Mouse (Mus musculus) Patski (cell line): ENCODE data around the gene Agtrap. TPM values are rescaled to one million over a fixed set of nuclear protein-coding genes. Genes with fewer than 3 reads are reported as not detected.

Source experiments
- ATAC-seq: fragments of 100-300 bp; one replicate; pipeline ENCODE4 v1.8.0; 2021
- CTCF ChIA-PET: fragments of 350-600 bp; sonication (Branson Sonifier 250); formaldehyde crosslinking; loops from one replicate; lab custom pipeline; 2022; ENCODE audit warnings: inconsistent platforms; lab: Charles Lee
- POLR2A ChIA-PET: fragments of 350-600 bp; sonication (Branson Sonifier 250); formaldehyde crosslinking; loops from one replicate; lab custom pipeline; 2022; ENCODE audit warnings: antibody characterized with exemption, inconsistent platforms; lab: Charles Lee
- DNase-seq: peaks from one replicate; pipeline ENCODE4 v3.0.0-alpha.2; 2011; ENCODE audit warnings: low read depth, low spot score
- H3K27me3 ChIP-seq: fragments of 371-371 bp; one replicate; pipeline ENCODE4 v1.5.1; 2021
- CTCF ChIP-seq: fragments of 100-300 bp; IDR thresholded peaks from one replicate; pipeline ENCODE4 v1.5.1; 2021
- in situ Hi-C: fragments of 300-500 bp; cut with MboI; formaldehyde crosslinking; loops from 3 replicates; pipeline ENCODE4 v1.11.1; 2018; ENCODE audit warnings: low pct_unique_long_range_greater_than_20kb, mixed read lengths
- polyA plus RNA-seq: library from polyadenylated mRNA; unstranded; gene quantifications from one replicate; pipeline ENCODE4 v1.2.3, GENCODE M21; 2021

Agtrap gene
- polyA plus RNA-seq, 1 experiment from 2014 or later, result 23.8 TPM

GRCm38 (mm10) chr4:148040029-148040830 is 47.6 kb downstream of the Agtrap start:
- in situ Hi-C loops, result no loop called here
- H3K27me3 ChIP-seq, result no peaks in the 10 kb centered on the region
- no peak for TF ChIP-seq CTCF
- DNase-seq (no peak), ATAC-seq (no peak)
- ChIA-PET CTCF (interaction anchor here (0.8 to 1.6 kb wide), 5 partner anchors 11 to 80 kb away, joined by 3 to 4 read pairs (median 4); no protein-coding TSS in a partner anchor), POLR2A (interaction anchor here (1.0 kb wide), 1 partner anchor 19 kb away, joined by 3 read pairs; no protein-coding TSS in a partner anchor)

GRCm38 (mm10) chr4:148039254-148040028 is 48.4 kb downstream of the Agtrap start:
- in situ Hi-C loops, result no loop called here
- no peak for DNase-seq

GRCm38 (mm10) chr4:148038600-148039253 is 49.1 kb downstream of the Agtrap start, which contains the start of the genes Clcn6 and Mthfr:
Clcn6 (minus strand) TSS chr4:148038821.
Mthfr (plus strand) TSS chr4:148039077.
- POLR2A ChIA-PET, result interaction anchor here (1.1 kb wide), 1 partner anchor 14 kb away, joined by 3 read pairs; no protein-coding TSS in a partner anchor

More at GRCm38 (mm10) chr4:148039254-148040028, 48.4 kb downstream of the Agtrap start:
- no peak for TF ChIP-seq CTCF
- CTCF ChIA-PET, result interaction anchor here (0.8 to 1.6 kb wide), 3 partner anchors 21 to 79 kb away, joined by 3 to 4 read pairs (median 4); no protein-coding TSS in a partner anchor
- POLR2A ChIA-PET, result interaction anchor here (1.0 to 1.1 kb wide), 2 partner anchors 15 to 19 kb away, joined by 3 read pairs; no protein-coding TSS in a partner anchor
- ATAC-seq, result peak; percentile 5
- no peaks in the 10 kb centered on the region for H3K27me3 ChIP-seq

GRCm38 (mm10) chr4:148038079-148038599 is 49.7 kb downstream of the Agtrap start:
- no peaks in the 10 kb centered on the region for H3K27me3 ChIP-seq
- CTCF ChIA-PET, result interaction anchor here (1.6 to 1.9 kb wide), 2 partner anchors 28 to 78 kb away, joined by 4 to 8 read pairs; no protein-coding TSS in a partner anchor
- DNase-seq (no peak), ATAC-seq (no peak)
- POLR2A ChIA-PET, result interaction anchor here (1.1 kb wide), 1 partner anchor 14 kb away, joined by 3 read pairs; no protein-coding TSS in a partner anchor
- in situ Hi-C loops, result no loop called here
- no peak for TF ChIP-seq CTCF

More at GRCm38 (mm10) chr4:148038600-148039253, 49.1 kb downstream of the Agtrap start, which contains the start of the genes Clcn6 and Mthfr:
- in situ Hi-C loops, result no loop called here
- H3K27me3 ChIP-seq, result no peaks in the 10 kb centered on the region
- CTCF ChIA-PET, result interaction anchor here (1.6 to 1.9 kb wide), 2 partner anchors 27 to 78 kb away, joined by 4 to 8 read pairs; no protein-coding TSS in a partner anchor
- peak; percentile 93 for DNase-seq
- no peak for TF ChIP-seq CTCF
- peak; percentile 85 for ATAC-seq

- CTCF ChIA-PET, result interaction anchor here (1.0 to 1.2 kb wide), 2 partner anchors 20 to 31 kb away, joined by 3 read pairs; no protein-coding TSS in a partner anchor
- H3K27me3 ChIP-seq, result no peaks in the 10 kb centered on the region
- DNase-seq, result no peak
- TF ChIP-seq CTCF, result no peak
- POLR2A ChIA-PET, result no interaction called here
- in situ Hi-C loops, result no loop called here
- ATAC-seq, result no peak
Measured at GRCm38 (mm10) chr4:148035440-148035839, 52.4 kb downstream of the Agtrap start.

GRCm38 (mm10) chr4:148033858-148034410 is 53.9 kb downstream of the Agtrap start:
- CTCF ChIA-PET, result interaction anchor here (1.2 kb wide), 1 partner anchor 33 kb away, joined by 3 read pairs; no protein-coding TSS in a partner anchor
- ATAC-seq (no peak), DNase-seq (no peak)
- POLR2A ChIA-PET, result no interaction called here
- in situ Hi-C loops, result no loop called here
- no peak for TF ChIP-seq CTCF
- no peaks in the 10 kb centered on the region for H3K27me3 ChIP-seq

GRCm38 (mm10) chr4:148030506-148030905 is 57.3 kb downstream of the Agtrap start:
- in situ Hi-C loops, result no loop called here
- CTCF ChIA-PET, result interaction anchor here (1.1 kb wide), 1 partner anchor 12 kb away, joined by 3 read pairs; no protein-coding TSS in a partner anchor
- TF ChIP-seq CTCF, result no peak
- no peaks in the 10 kb centered on the region for H3K27me3 ChIP-seq
- ATAC-seq (no peak), DNase-seq (no peak)
- POLR2A ChIA-PET, result no interaction called here

- ATAC-seq, result no peak
- ChIA-PET POLR2A (no interaction called here), CTCF (interaction anchor here (1.5 kb wide), 1 partner anchor 12 kb away, joined by 3 read pairs; no protein-coding TSS in a partner anchor)
- no peaks in the 10 kb centered on the region for H3K27me3 ChIP-seq
- DNase-seq, result no peak
- no peak for TF ChIP-seq CTCF
- in situ Hi-C loops, result no loop called here
Measured at GRCm38 (mm10) chr4:148029297-148029696, 58.5 kb downstream of the Agtrap start.

Other genes with a start within 250 kb of the Agtrap start
- gene Zfp933, start 239.7 kb downstream of the Agtrap start, polyA plus RNA-seq, result 4.4 TPM
- 14.4 TPM for gene Miip, start 219.2 kb downstream of the Agtrap start, polyA plus RNA-seq
- 9.3 TPM for gene Fv1, start 219.1 kb downstream of the Agtrap start, polyA plus RNA-seq
- gene Mfn2, start 183.3 kb downstream of the Agtrap start, polyA plus RNA-seq, result 52.4 TPM
- gene Plod1, start 151.3 kb downstream of the Agtrap start, polyA plus RNA-seq, result 39.3 TPM
- gene 2510039O18Rik, start 147.1 kb downstream of the Agtrap start, polyA plus RNA-seq, result 57.2 TPM
- 0.60 TPM for gene Nppb, start 102.2 kb downstream of the Agtrap start, polyA plus RNA-seq
- 0.31 TPM for gene Nppa, start 87.3 kb downstream of the Agtrap start, polyA plus RNA-seq
- 9.2 TPM for gene Clcn6, start 49.2 kb downstream of the Agtrap start, polyA plus RNA-seq
- gene Mthfr, start 49.0 kb downstream of the Agtrap start, polyA plus RNA-seq, result 20.0 TPM
- gene Mad2l2, start 42.4 kb upstream of the Agtrap start, polyA plus RNA-seq, result 46.0 TPM
- gene Draxin, start 42.7 kb upstream of the Agtrap start, polyA plus RNA-seq, result 0.30 TPM
- 68.4 TPM for gene Fbxo6, start 64.1 kb upstream of the Agtrap start, polyA plus RNA-seq
- gene Fbxo44, start 72.5 kb upstream of the Agtrap start, polyA plus RNA-seq, result 29.7 TPM
- gene Fbxo2, start 72.6 kb upstream of the Agtrap start, polyA plus RNA-seq, result 20.9 TPM
- gene Disp3, start 199.9 kb upstream of the Agtrap start, polyA plus RNA-seq, result 0.01 TPM